12 mouse cellular contexts compared by ENCODE assay signal in the genomic region with DNA sequence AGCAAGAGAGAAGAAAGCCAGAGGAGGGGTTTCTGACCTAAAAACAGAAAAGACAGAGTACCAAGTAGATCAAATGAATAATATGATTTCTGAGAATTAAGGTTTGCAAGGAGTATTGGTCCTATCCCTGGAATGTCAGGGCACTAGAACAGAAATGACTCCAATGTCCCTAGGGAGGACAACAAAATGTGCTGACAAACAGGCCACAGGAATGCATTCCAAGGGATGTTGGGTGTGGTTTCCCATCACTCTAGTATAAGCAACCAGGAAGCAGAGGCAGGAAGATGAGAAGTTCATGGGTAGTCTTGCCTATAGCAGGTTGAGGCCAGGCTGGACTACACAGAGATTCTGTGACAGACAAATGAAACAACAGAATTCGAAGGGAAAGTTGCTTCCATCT. TPM values are rescaled to one million over a fixed set of nuclear protein-coding genes. Genes with fewer than 3 reads are reported as not detected.
"Had no signal": no experiment of that assay in that cellular context is flagged by ENCODE, and none has a peak within 500 bp of the region (broad histone marks: within the 10 kb centered on the region; RNA-seq: fewer than 3 reads in every experiment).

No protein-coding gene starts in this region.

- DNase-seq: kidney, adult 18-20 months; kidney, postnatal 10 days; lung, adult 18-20 months; right cerebral cortex, adult 18-20 months; right cerebral cortex, postnatal 25 days; thymus, adult 2 months; thymus, postnatal 25 days had no signal

- H3K27me3 ChIP-seq: limb, embryonic 13.5 days; midbrain, embryonic 12.5 days had no signal

- H3K4me2 ChIP-seq: limb, embryonic 13.5 days; midbrain, embryonic 12.5 days had no signal

- ATAC-seq: midbrain, embryonic 16.5 days had no signal

- H3K27ac ChIP-seq: limb, embryonic 13.5 days; liver, embryonic 14.5 days; midbrain, embryonic 12.5 days had no signal

- H3K4me1 ChIP-seq: limb, embryonic 13.5 days; midbrain, embryonic 12.5 days had no signal

- H3K4me3 ChIP-seq: limb, embryonic 13.5 days; midbrain, embryonic 12.5 days had no signal

- H3K9ac ChIP-seq: limb, embryonic 13.5 days; liver, embryonic 14.5 days; midbrain, embryonic 12.5 days had no signal

- H3K9me3 ChIP-seq: limb, embryonic 13.5 days; midbrain, embryonic 12.5 days had no signal

RNA-seq across cellular contexts. Expression of a gene that starts 50.2 kb away (rescaled TPM):
- total RNA-seq: megakaryocyte-erythroid progenitor cell, adult 5-6 weeks had no signal
